Mouse (Mus musculus) liver, postnatal 0 days (tissue): Measurements from ENCODE around the gene Ms4a6c. TPM values are rescaled to one million over a fixed set of nuclear protein-coding genes. Genes with fewer than 3 reads are reported as not detected.
"Not testable (repeated sequence)": the region's sequence is repeated elsewhere in the genome, so short reads cannot be mapped to it uniquely, and the experiment has no call there.

Source experiments
- ATAC-seq: fragments of 200-750 bp; cut with Nextera tagmentation; 2 replicates; pipeline ENCODE4 v1.8.0; 2017; ENCODE audit warnings: mild to moderate bottlenecking, moderate library complexity
- DNase-seq: peaks from one replicate; pipeline ENCODE4 v3.0.0-alpha.2; 2016
- H3K27ac ChIP-seq: fragments of 300-500 bp; sonication (generic); 2 replicates; pipeline ENCODE4 v1.5.1; 2014; ENCODE audit warnings: antibody characterized with exemption, moderate library complexity, mild to moderate bottlenecking, low read depth
- H3K27me3 ChIP-seq: fragments of 300-500 bp; sonication (generic); 2 replicates; pipeline ENCODE4 v1.6.1; 2014; ENCODE audit warnings: low read length, control low read depth, mixed read lengths; ENCODE audit not compliant: insufficient read depth
- H3K36me3 ChIP-seq: fragments of 300-500 bp; sonication (generic); replicated peaks from 2 replicates; pipeline ENCODE4 v1.6.1; 2014; ENCODE audit warnings: mild to moderate bottlenecking, control low read depth, low read length, moderate library complexity, mixed read lengths; ENCODE audit not compliant: insufficient read depth
- H3K4me1 ChIP-seq: fragments of 300-500 bp; sonication (generic); 2 replicates; pipeline ENCODE4 v1.6.1; 2014; ENCODE audit warnings: antibody characterized with exemption, mild to moderate bottlenecking, control low read depth; ENCODE audit not compliant: insufficient read depth
- H3K4me2 ChIP-seq: fragments of 300-500 bp; sonication (generic); 2 replicates; pipeline ENCODE4 v1.6.1; 2014; ENCODE audit warnings: low read depth, mild to moderate bottlenecking, low read length, moderate library complexity, mixed read lengths
- H3K4me3 ChIP-seq: fragments of 300-500 bp; sonication (generic); 2 replicates; pipeline ENCODE4 v1.5.1; 2014; ENCODE audit warnings: low read depth, low read length
- H3K9ac ChIP-seq: fragments of 300-500 bp; sonication (generic); replicated peaks from 2 replicates; pipeline ENCODE4 v1.6.1; 2014; ENCODE audit warnings: mild to moderate bottlenecking, moderate library complexity
- H3K9me3 ChIP-seq: fragments of 300-500 bp; sonication (generic); 2 replicates; pipeline ENCODE4 v1.6.1; 2016; ENCODE audit warnings: mild to moderate bottlenecking, control low read depth, low read length, mixed read lengths
- CTCF ChIP-seq: sonication (generic); IDR thresholded peaks from 2 replicates; pipeline ENCODE4 v1.5.1; 2016; ENCODE audit warnings: antibody characterized with exemption, low read depth
- EP300 ChIP-seq: IDR thresholded peaks from 2 replicates; pipeline ENCODE4 v1.6.1; 2016; ENCODE audit warnings: antibody characterized with exemption, low read depth, mild to moderate bottlenecking
- WGBS: fragments of 180-500 bp; shearing (Covaris S2); extraction: QIAGEN DNeasy Blood & Tissue Kit; methylation state at CpG from one replicate; pipeline ENCODE4 v1.1.7; 2014; ENCODE audit not compliant: insufficient replicate concordance; 5-methylcytosine and 5-hydroxymethylcytosine counted together
- polyA plus RNA-seq: library from polyadenylated mRNA; unstranded; fragments of >200 nt; fragmentation: Nextera tagmentation; extraction: Ambion mirVana; gene quantifications from 2 replicates; pipeline ENCODE4 v1.2.1, GENCODE M21; 2015

Gene Ms4a6c
- polyA plus RNA-seq, 1 experiment from 2014 or later = 13.1 TPM

DNA sequence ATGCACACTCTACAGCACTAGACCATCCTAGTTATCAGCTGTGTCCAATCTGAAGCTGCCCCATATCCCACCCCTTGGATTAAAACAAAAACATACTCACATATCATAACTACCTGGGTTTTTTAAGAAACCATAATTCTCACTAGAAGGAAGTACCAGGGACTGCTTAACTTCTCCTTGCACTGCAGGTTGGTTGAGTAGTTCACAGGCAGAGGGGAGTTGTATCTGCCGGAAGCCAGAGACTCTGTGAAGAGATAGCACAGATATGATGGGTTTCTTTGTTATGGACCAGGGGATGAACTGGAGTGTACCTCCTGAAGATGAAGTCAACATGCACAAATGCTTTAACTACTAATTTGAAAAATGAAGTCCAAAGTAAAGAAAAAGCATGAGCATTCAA lies 31.6 kb downstream of the Ms4a6c start:
- no peaks in the 10 kb centered on the region for H3K27me3 ChIP-seq
- 84% methylated on average over 1 of the region's 1 CpGs for WGBS
- no peak overlapping the region for H3K4me2 ChIP-seq
- H3K9ac ChIP-seq = no peak overlapping the region
- TF ChIP-seq CTCF = no peak
- H3K36me3 ChIP-seq = no peaks in the 10 kb centered on the region
- no peak for DNase-seq
- H3K4me1 ChIP-seq = no peaks in the 10 kb centered on the region
- H3K4me3 ChIP-seq = no peak overlapping the region
- ATAC-seq = no peak
- no peaks in the 10 kb centered on the region for H3K9me3 ChIP-seq
- no peak overlapping the region for H3K27ac ChIP-seq

DNA sequence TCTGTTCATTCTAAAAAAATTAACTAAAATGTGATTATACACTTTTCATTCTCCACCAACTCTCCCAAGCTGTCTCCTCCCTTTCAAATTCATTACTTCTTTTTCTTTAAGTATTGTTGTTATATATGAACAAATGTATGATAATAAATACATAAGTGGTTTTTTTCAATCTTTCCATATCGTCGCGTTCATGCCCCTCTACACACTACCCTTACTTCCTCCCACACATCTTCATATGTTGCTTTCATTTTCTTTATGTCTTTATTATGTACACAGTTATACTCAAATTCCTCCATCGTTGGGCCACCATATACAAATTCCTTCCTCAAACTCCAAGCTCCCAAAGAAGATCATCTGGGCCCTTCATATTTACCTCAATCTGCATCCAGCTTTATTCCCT lies 32.2 kb downstream of the Ms4a6c start:
- H3K27me3 ChIP-seq = no peaks in the 10 kb centered on the region
- ATAC-seq (no peak), DNase-seq (no peak)
- no peak overlapping the region for H3K4me3 ChIP-seq
- H3K36me3 ChIP-seq = no peaks in the 10 kb centered on the region
- H3K9ac ChIP-seq = no peak overlapping the region
- no peak overlapping the region for H3K27ac ChIP-seq
- H3K4me2 ChIP-seq = no peak overlapping the region
- no peaks in the 10 kb centered on the region for H3K9me3 ChIP-seq
- H3K4me1 ChIP-seq = no peaks in the 10 kb centered on the region
- no peak for TF ChIP-seq CTCF
- no peak for TF ChIP-seq EP300
- WGBS = 76% methylated on average over 4 of the region's 4 CpGs

DNA sequence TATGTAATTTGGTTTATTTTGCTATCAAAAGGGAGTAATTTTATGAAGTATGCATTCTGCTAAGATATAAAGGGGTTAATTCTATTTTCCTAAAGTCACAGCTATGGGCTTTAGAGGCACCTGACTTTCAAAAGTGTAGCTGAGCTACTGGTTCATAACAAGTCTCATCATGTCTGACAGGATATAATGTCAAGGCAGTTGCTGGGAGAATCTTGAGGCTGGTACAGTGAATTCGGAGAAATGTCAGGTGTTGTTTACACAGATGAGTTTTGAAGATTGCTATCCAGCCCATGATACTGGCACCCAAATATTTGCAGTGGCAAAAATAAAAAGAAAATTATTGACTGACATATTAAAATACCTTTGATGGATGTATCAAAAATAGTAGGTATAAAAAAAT lies 35.7 kb downstream of the Ms4a6c start:
- no peaks in the 10 kb centered on the region for H3K4me1 ChIP-seq
- H3K27ac ChIP-seq = no peak overlapping the region
- no peak for ATAC-seq
- H3K36me3 ChIP-seq = no peaks in the 10 kb centered on the region
- WGBS = 79% methylated on average over 1 of the region's 1 CpGs
- H3K4me2 ChIP-seq = no peak overlapping the region
- DNase-seq = no peak
- TF ChIP-seq EP300 (no peak), CTCF (no peak)
- H3K4me3 ChIP-seq = no peak overlapping the region
- no peak overlapping the region for H3K9ac ChIP-seq
- no peaks in the 10 kb centered on the region for H3K9me3 ChIP-seq
- no peaks in the 10 kb centered on the region for H3K27me3 ChIP-seq

DNA sequence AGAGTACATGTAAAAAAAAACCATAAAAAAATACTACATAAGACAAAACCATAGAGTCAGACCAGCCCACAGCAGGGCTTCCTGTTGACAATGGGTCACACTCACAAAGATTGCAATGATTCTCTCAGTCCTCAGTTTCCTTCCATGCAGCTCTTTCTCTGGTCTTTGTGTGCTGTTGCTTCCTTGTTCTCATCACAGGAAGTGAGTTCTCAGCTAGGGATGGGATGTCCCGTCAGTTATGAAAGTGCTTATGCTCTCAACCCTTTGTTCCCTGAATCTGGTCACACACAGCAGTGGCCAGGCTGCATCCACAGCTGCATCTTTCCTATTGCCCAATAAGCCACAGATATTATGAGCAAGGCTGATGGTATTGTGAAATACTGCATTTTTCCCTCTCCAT lies 44.3 kb downstream of the Ms4a6c start:
- H3K4me1 ChIP-seq = peaks cover 13% of the 10 kb centered on the region
- H3K4me3 ChIP-seq = no peak overlapping the region
- 36% methylated on average over 1 of the region's 1 CpGs for WGBS
- ATAC-seq (peak; percentile 41; the same call in 1 of the 2 replicates), DNase-seq (no peak)
- no peaks in the 10 kb centered on the region for H3K9me3 ChIP-seq
- no peak overlapping the region for H3K9ac ChIP-seq
- no peak for TF ChIP-seq CTCF
- TF ChIP-seq EP300 = 0 out of 2 replicates have a peak, but pooled peaks have one; percentile 21
- H3K27ac ChIP-seq = no peak overlapping the region
- no peaks in the 10 kb centered on the region for H3K27me3 ChIP-seq
- no peaks in the 10 kb centered on the region for H3K36me3 ChIP-seq
- no peak overlapping the region for H3K4me2 ChIP-seq

DNA sequence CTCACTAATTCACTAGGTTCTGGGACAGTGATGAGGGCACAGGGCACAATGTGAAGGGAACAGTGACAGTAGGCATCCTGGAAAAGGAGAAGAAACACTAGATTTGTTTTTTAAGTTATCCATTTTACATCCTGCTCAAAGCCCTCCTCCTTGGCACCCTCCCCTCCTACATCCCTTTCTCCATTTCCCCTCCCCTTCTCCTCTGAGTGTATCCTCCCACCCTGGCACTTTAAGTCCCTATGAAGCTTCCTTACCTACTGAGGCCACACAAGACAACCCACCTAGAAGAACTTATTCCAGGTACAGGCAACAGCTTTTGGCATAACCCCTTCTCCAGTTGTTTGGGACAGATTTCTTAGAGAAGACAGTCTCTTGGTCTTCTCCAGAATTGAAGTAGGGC lies 47.1 kb downstream of the Ms4a6c start, which contains the start of gene Ms4a6b:
Gene Ms4a6b, plus strand, starts transcription at position 267 of the 400 bp plus-strand sequence.
- TF ChIP-seq EP300 (no peak), CTCF (no peak)
- no peak within 1 kb of the TSS for H3K9ac ChIP-seq
- no peak within 1 kb of the TSS for H3K4me3 ChIP-seq
- no peak for DNase-seq
- H3K27me3 ChIP-seq = no peaks in the 10 kb centered on the region
- H3K27ac ChIP-seq = no peak within 1 kb of the TSS
- H3K4me2 ChIP-seq = no peak within 1 kb of the TSS
- no peaks in the 10 kb centered on the region for H3K9me3 ChIP-seq
- H3K36me3 ChIP-seq = no peaks in the 10 kb centered on the region
- no peak for ATAC-seq
- peaks cover 13% of the 10 kb centered on the region for H3K4me1 ChIP-seq

DNA sequence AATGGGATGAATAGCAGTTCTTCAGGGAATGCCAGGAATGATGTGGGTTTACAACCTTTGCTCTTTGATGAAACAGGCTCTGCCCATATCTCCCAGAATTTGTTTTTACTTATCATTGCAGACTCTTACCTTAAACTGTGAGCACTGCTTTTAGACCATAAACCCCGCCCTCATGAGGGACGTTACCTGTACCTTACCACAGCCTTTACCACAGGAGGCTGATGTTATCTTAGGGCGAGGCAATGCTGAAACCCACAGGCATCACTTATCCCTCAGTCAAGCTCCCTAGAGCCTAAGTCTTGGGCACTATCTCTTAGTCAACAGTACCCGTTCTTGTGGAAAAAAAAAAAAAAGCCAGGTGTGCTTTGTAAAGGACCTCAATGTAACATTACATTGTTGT lies 47.7 kb downstream of the Ms4a6c start:
- H3K36me3 ChIP-seq = no peaks in the 10 kb centered on the region
- no peak overlapping the region for H3K4me2 ChIP-seq
- H3K27me3 ChIP-seq = no peaks in the 10 kb centered on the region
- no peak for DNase-seq
- no peak overlapping the region for H3K4me3 ChIP-seq
- no peak overlapping the region for H3K27ac ChIP-seq
- peaks cover 13% of the 10 kb centered on the region for H3K4me1 ChIP-seq
- no peak overlapping the region for H3K9ac ChIP-seq
- no peaks in the 10 kb centered on the region for H3K9me3 ChIP-seq
- whole genome bisulfite sequencing = 41% methylated on average over 4 of the region's 4 CpGs
- no peak for ATAC-seq
- no peak for TF ChIP-seq EP300
- TF ChIP-seq CTCF = no peak

DNA sequence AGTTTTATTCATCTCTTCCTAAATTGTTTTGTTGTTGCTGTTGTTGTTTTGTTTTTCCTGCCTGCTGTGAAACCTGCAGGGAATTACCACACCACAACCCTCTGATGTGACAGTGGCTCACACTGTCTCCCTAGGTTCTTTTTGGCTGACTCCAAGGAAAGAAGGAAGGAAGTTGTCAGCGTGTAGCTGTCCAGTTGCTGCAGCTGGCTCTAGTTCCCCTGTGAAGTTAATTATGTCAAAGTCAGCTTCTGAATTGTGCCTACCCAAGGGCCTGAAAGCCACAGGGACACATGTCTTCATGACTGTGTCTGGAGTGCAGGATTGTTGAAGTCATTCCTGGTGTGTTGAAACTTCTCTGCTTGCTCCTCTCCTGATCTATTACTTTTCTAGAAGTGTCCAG lies 48.2 kb downstream of the Ms4a6c start:
- H3K36me3 ChIP-seq, H3K9me3 ChIP-seq, H3K27ac ChIP-seq, DNase-seq, H3K9ac ChIP-seq, H3K27me3 ChIP-seq, H3K4me3 ChIP-seq, H3K4me2 ChIP-seq: not testable (repeated sequence)
- 0 out of 2 replicates have a peak, but pooled peaks have one; percentile 21 for ATAC-seq
- WGBS = 0% methylated on average over 1 of the region's 1 CpGs
- H3K4me1 ChIP-seq = peaks cover 13% of the 10 kb centered on the region

DNA sequence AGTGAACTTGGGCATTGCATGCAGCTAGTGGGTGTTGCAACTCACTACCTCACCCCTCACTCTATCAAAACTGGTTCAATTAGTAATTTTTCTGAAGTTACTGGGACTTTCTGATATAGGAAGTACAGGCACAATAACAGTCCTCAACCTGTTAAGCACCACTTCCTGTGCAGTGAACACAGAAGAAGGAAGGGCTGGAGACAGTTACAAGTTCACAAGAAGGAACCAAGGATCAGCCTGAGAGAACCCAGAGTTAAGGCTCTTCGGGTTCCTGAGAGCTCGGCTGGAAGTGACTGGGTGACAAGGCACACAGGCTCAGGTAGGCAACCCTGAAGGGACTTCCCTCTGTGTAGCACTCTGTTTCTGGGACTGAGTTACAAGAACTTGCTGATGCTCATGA lies 49.2 kb downstream of the Ms4a6c start:
- Histone ChIP-seq H3K27ac (0 out of 2 replicates have a peak overlapping the region, but pooled peaks have one; percentile 8), H3K4me1 (peaks cover 13% of the 10 kb centered on the region), H3K4me2 (0 out of 2 replicates have a peak overlapping the region, but pooled peaks have one; percentile 1)
- not testable (repeated sequence) for H3K9me3 ChIP-seq, H3K27me3 ChIP-seq, H3K36me3 ChIP-seq, ATAC-seq, H3K4me3 ChIP-seq, DNase-seq, H3K9ac ChIP-seq
- 33% methylated on average over 2 of the region's 2 CpGs for WGBS
